Mouse (Mus musculus): ENCODE results near the gene Irx1.
A peak's percentile ranks its signal among the peaks of the same experiment; 100 is the strongest.

DNA sequence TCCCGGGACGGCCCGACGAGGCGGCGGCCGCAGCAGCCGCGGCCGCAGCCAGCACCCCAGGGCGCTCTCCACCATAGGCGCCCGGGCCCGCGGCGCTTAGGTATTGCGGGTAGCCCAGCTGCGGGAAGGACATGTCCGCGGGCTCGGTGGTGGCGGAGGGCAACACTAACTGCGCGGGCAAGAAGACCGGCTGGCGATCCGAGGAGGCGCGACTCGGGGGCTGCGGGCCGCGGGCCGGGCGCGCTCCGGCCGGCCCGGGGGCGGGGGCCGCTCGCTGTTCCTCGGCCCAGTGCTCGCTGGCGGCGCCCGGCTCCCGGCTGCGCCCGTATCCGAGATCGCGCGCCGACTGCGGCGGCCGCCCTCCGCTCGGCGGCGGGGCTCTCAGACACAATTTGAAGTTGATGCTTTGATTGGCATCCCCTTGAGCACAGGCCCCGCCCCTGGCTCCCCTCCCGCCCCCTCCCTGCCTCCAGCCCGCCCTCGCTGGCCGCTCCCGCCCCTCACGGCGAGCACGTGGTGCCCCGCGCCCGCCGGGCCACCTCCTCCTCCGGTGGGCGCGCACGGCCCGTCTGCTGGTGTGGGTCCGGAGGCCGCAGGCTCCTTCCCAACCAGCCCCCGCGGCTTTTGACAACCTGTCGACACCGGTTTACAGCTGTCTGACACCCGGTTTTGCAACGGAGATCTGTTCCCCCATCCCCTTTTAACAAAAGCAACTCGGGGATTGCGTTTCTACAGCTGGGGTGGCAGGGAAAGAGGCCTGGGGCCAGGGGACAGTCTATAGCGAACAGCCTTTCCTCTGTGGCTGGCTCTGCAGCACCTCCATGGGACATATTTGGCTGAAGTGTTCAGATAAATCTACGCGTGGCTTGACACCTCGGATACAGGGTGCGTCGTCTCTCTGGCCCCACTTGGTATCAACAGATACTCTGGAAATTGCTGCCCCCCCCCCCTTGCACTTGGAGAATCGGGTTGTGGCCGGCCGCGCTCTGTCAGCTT lies at the start of gene Irx1:
- no peak for TF ChIP-seq EP300 (IDR thresholded peaks at IDR 0.05; ENCODE audit: insufficient read depth, low read depth, low read length)
- no peak for TF ChIP-seq CTCF (IDR thresholded peaks at IDR 0.05)
- TF ChIP-seq POLR2A (IDR thresholded peaks at IDR 0.05; ENCODE audit: insufficient read depth, low read depth, low read length) = peak; percentile 19; the same call in 1 of the 2 replicates

Measured in heart, adult 2 months (tissue).